Mouse (Mus musculus): Measurements from ENCODE around the gene Dhx38.

Gene Dhx38

DNA sequence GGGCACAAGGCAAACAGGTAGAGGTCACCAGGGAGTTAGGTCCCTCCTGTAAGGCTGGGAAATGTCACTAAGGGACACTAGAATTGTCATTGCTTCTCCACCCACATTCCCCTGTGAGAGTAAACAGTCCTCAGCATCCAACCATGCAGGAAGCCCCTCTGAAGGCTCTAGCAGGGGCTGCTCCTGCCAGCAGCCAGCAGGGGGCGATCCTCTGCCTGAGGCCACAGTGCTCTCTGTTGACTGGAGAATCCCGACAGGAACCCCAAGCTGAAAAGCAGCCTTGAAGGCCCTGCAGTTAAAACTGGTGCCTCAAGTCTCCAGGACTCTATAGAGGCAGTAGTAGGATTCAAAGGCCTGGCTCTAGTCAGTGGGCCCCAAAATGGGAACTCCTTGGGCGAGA lies 14.0 kb downstream of the Dhx38 start:
- no peak for DNase-seq (ENCODE audit: low spot score in 2 of 2)

DNA sequence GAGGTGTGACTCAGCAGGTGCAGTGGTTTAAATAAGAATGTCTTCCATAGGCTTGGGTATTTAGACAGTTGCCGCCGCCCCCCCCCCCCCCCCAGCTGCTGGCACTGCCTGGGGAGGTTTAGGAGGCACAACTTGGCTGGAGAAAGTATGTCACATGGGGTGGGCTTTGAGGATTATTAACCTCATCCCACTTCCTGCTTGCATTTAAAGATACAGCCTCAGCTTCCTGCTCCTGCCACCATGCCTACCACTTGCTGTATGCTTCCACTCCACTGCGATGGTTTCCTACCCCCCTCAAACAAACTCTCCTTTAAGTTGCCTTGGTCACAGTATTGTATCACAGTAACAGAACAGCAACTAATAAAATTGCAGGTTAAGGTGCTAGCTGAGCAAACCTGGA lies 21.6 kb downstream of the Dhx38 start:
- DNase-seq (ENCODE audit: low spot score in 2 of 2): no peak

DNA sequence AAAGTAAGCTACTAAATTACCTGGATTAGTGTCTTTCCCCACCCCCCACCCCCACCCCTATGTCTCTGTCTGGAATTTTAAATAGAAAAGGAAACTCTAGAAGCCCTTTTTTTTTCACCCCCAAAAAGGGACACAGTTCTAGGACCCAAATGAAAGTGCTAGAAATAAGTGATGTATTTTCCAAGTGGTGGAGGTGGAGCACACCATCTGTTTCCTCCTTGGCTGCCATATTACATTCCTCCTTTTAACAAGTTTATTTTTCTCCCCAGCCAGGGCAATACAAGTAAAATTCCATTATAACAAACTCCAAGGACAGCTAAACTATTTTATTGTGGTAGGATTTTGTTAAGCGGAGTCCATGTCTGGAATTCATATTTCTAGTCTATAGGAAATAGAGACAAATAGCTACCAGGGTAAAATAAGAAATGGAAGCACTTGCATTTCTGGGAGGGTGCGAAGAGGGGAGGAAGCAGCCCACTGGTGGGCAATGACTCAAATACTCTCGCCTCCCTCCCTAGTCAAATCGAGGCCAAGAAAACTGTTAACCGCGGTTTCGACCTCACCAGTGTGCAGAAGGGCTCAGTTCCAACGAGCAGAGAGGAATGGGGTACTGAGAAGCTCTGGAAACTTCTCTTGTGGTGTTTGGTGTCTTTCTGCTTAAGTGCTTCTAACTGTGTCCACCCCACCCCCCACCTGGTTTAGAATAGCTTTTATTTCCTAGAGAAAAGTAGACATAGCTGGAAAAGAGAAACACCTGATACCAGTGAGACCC lies 22.7 kb downstream of the Dhx38 start:
- DNase-seq (ENCODE audit: low spot score in 2 of 2): peak in 1 of 2 experiments; percentile 64

DNA sequence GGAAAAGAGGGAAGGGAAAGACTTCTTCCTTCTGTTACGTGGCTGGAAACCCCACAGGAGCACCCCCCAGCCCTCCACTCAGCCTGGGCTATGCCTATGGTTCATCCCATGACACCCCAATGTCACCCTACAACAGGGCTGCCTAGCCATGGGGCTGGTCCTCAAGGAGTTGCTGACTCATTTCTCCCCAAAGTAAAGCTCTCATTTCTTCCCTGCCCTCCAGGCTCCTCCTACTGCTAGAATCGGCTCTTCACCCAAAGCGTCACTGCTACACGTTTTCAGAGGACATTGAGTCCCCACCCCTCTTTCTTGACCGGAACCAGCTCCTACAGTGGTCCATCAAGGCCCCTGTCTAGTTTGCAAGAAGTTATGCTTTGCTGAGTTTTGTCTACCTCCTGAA lies 23.5 kb downstream of the Dhx38 start:
- DNase-seq (ENCODE audit: low spot score in 2 of 2): peak in 1 of 2 experiments; percentile 17

DNA sequence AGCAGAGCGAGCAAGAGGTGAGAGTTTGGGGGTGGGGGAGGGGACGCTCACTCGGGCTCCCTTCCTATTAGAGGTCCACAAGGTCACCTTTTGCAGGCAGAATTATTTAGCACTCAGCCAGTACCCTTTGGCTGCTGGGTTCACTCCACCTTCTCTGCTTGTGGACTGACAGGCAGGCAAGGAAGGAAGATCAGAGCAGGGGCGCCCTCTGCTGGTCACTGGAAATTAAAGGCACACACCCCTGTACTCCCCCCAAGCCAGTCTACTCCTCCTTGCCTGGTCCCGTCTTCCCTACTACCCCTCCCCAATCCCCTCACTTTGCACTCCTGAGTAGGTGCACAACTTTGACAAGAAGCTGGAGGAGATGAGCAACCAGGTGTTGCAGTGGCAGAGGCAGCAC lies 29.0 kb downstream of the Dhx38 start:
- peak; percentile 87 to 89 for DNase-seq (ENCODE audit: low spot score in 2 of 2)

DNA sequence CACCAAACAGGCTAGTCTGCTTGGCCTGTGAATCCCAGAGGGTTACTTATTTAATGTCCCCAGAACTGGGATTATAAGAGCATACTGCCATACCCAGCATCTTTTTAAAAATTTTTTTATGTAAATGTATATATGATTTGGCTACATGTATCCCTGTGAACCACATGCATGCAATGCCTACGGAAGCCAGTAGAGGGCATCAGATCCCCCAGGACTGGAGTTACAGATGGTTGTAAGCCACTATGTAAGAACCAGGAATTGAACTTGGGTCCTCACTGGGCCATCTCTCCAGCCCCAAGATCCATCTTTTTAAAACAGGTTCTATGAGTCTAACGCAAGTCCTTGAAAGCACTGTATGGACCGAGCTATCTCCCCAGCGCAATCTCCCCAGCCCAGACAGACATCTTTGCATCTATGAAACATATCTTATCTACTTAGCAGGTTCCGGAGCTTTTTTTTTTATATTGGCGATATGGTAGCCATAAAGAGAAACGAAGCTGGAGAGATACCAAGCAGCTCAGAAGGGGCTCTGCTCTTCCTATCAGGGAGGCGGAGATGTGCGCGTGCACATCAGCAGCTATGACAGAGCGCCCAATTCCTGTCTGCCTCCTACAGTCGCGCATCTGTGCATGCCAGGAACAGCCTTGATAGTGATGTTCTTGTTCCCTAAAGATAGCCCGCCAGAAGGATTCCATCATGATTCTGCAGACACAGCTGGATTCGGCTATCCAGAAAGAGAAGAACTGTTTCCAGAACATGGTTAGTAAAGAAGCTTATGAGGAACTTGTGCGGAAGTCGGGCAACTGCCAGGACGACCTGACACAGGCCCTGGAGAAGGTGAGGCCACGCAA lies 30.3 kb downstream of the Dhx38 start:
- DNase-seq (ENCODE audit: low spot score in 2 of 2): peak in 1 of 2 experiments; percentile 56

DNA sequence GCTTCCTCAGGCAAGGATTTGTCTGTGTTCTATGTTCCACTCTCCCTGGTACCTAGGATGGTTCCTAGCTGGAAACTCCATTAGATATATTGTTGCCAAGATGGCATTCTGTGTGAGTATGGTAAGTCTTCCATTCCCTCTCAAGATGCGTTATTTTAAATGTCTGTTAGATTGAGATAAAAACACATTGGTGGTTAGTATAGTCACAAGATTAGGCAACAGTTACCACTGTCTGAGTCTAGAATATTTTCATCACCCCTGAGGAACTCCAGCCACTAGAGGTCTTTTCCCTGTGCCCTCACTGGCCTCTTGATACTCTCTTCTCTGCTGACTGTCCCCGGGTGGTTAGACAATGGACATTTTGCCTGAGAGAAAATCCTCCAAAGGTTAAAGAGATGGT lies 41.7 kb downstream of the Dhx38 start:
- DNase-seq (ENCODE audit: low spot score in 2 of 2): no peak

DNA sequence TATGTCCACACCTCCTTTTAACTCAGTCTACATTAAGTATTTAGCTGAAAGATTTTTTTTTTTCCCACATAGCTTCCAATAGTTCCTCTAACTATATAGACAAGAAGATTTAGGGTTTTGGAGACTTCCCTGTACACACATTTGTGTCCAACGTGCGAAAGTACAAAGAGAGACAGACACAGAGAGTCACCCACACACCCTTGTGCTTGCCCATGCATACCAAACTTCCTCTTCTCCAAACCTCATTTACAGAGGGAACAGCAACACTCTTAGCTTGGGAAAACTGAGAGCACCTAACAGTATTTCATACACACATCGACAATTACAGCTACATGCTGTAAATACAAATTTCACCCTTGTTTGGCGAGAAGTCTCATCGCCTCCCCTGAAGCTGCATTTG lies 60.1 kb downstream of the Dhx38 start:
- no peak for DNase-seq (ENCODE audit: low spot score in 2 of 2)

DNA sequence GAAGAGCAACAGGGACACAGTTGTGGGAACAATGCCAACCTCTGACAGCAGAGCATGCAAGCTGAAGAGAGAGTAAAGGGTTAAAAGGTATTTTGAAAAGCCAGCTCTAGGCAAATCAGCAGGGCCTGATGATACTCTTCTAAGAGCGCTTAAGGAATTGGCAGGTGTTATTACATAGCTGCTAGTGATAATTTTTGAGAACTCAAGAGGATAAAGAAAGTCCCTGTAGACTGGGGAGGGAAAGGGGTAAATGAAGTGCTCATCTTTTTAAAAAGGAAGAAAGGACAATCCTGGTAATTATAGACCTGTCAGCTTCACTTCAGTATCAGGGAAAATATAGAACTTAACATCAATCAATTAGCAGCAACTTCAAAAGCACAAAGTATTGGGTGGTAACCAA lies 62.1 kb downstream of the Dhx38 start:
- DNase-seq (ENCODE audit: low spot score in 2 of 2): no peak

DNA sequence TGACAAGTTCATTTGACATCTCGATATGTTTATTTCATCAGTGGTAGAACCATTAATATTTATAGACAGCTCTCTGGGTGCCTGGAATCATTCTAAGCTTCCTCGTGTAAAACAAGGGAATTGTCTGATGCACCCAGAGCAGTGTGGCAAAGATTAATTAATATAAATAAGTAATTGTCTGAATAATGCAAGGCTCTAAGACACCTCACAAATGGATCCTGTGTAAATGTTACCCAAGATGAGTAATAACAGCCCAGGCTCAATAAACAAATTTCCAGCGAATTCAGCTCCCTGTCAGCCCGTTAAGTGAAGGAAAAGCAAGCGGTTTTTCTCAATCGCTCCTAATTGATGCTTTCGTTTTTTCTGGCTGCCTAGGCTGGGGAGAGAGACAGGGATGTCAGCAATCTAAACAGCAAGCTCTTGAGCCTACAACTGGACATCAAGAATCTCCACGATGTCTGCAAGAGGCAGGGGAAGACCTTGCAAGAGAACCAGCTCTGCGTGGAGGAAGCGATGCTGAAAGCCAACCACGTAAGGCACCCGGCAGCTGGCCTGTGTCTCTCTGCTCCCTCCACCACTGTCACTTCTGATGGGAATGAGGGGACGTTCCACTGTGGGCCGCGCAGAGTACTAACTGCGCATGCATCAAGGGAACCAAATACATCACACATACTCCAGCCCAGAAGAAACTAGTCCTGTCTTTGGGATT lies 66.5 kb downstream of the Dhx38 start:
- DNase-seq (ENCODE audit: low spot score in 2 of 2): no peak

Measured in frontal cortex, postnatal 36 days (tissue).